Mouse (Mus musculus) CD4-positive, CD25-positive, alpha-beta regulatory T cell, adult 4 months (primary cell): ENCODE data around the gene Wdr27. TPM values are rescaled to one million over a fixed set of nuclear protein-coding genes. Genes with fewer than 3 reads are reported as not detected.

Experiments used
- ATAC-seq: one replicate; pipeline ENCODE4 v1.8.0; 2017
- polyA plus RNA-seq, 2 experiments: library from polyadenylated mRNA; unstranded; fragments of 100-300 nt; shearing (Covaris generic); gene quantifications; one replicate each; pipeline ENCODE4 v1.2.1; 2017

The Wdr27 gene
- polyA plus RNA-seq, 2 experiments from 2014 or later, result 1.9 TPM; not detected in 1

DNA sequence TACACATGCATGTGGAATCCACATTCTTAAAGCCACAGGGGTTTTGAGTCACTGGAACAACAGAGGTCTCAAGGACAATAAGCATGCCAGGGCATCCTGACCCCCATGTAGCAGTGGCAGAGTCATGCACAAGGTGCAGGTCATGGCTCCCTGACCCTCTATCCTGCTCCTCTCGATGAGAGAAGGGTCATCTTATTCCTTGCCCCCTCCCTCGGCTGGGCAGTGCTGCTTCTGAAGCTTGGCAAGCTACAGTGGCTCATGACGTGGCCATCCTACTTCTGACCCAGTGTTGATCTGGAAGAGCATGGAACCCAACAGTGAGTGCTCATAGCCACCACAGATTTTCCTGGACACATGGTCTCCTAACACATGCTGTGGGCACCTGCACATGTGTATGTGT, 126.9 kb downstream of the Wdr27 start:
- no peak for ATAC-seq

- no peak for ATAC-seq
Observed at GRCm38 (mm10) chr17:14815304-14815703, 127.7 kb downstream of the Wdr27 start.

DNA sequence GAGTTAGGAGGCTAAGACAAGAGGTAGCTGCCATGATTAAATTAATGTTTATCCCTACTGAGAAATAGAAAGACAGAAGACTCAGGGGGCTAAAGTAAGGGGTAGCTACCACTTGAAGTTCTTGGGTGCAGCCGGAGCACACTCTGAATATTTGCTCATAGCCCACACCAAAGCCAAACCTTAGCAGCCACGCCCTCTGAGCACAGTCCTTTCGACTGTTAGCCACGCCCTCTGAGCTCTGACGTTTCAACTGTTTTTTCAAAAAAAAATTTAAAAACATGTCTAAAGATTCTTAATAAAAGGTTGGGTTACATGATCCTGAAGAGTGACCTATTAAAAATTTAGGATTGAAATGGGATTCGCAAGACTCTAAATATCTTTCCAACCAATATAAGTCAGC, 130.3 kb downstream of the Wdr27 start:
- no peak for ATAC-seq

- ATAC-seq, result no peak
Observed at GRCm38 (mm10) chr17:14812033-14812432, 130.9 kb downstream of the Wdr27 start.

DNA sequence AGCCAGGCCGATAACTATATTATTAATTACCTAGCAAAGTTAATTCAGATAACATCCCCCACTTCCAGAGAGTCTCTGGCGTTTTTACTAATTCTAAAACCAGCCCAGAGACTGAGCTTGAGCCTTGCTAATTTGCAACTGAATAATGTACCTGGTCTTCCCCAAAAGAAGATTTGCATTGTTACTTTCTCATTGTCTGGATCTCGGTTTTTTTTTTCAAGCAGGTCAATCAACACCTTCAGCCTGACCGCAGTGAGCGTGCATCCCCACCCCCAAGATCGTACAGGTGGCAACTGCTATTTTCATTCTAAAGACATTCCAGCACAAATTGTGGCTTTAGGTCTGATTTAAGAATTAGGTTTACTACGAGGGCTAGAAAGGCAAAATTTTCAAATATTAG, 136.2 kb downstream of the Wdr27 start:
- no peak for ATAC-seq

- no peak for ATAC-seq
Observed at GRCm38 (mm10) chr17:14799243-14799642, 143.7 kb downstream of the Wdr27 start.

- no peak for ATAC-seq
Observed at GRCm38 (mm10) chr17:14795074-14795473, 147.9 kb downstream of the Wdr27 start.

DNA sequence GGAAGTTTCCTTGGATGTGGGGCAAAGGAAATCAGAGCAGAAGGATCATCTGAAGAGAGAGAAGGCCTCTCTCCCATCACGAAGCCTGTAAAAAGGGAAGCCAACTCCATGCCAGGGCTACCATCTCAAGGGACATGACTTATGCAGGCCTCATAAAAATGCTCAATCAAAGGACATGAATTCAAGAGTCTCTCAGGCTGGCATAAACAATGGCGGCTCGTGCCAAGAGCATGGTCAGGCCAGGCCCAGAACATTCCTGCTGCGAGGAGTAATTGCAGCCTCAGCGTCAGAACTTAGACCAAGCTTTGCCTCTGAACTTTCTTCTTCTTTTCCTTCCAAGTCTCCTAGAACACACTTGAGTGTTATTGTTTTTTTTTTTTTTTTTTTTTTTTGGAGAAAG, 163.6 kb downstream of the Wdr27 start:
- ATAC-seq, result no peak

- ATAC-seq, result no peak
Observed at GRCm38 (mm10) chr17:14771339-14771738, 171.6 kb downstream of the Wdr27 start.

DNA sequence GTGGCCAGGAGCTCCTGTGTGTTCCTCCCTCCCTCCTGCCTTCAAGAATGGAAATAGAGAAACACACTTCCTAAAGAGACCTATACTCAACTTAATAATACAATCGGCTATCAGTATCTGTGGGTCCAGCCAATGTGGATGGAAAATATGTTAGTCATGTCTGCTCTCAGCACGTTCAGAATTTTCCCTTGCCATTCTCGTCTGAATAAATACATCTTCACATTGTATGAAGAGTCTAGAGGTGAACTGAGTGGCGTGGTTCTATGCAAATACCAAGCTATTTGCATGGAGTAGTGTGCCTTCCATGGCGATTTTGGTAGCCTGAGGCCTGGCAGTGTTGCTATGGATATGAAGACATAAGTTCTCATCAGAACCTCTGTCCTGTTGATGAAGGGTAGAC, 172.6 kb downstream of the Wdr27 start:
- no peak for ATAC-seq

Other genes with a start within 250 kb of the Wdr27 start
- not detected for gene Thbs2, start 248.9 kb downstream of the Wdr27 start, polyA plus RNA-seq
- gene 1600012H06Rik, start within 50 bp of the Wdr27 start, polyA plus RNA-seq, result 10 to 100 TPM; 16.1 to 17.9 TPM
- 10 to 100 TPM in 1 of 2 experiments, 1 to 10 TPM in 1; 7.3 to 12.7 TPM for gene Phf10, start 18.1 kb upstream of the Wdr27 start, polyA plus RNA-seq
- 10 to 100 TPM; 19.6 to 31.8 TPM for gene 9030025P20Rik, start 35.3 kb upstream of the Wdr27 start, polyA plus RNA-seq
- not detected for gene Gm3417, start 35.6 kb upstream of the Wdr27 start, polyA plus RNA-seq
- gene Gm3435, start 67.0 kb upstream of the Wdr27 start, polyA plus RNA-seq, result 10 to 100 TPM in 1 of 2 experiments, 1 to 10 TPM in 1; 9.3 to 14.1 TPM
- gene Ermard, start 98.0 kb upstream of the Wdr27 start, polyA plus RNA-seq, result 100 to 1,000 TPM; 128 to 152 TPM
- 1 to 10 TPM; 3.0 to 3.9 TPM for gene Tcte3, start 98.3 kb upstream of the Wdr27 start, polyA plus RNA-seq
- 1 to 10 TPM; 1.1 to 2.0 TPM for gene Gm3448, start 98.4 kb upstream of the Wdr27 start, polyA plus RNA-seq